11 mouse cellular contexts compared by ENCODE assay signal in the genomic region with DNA sequence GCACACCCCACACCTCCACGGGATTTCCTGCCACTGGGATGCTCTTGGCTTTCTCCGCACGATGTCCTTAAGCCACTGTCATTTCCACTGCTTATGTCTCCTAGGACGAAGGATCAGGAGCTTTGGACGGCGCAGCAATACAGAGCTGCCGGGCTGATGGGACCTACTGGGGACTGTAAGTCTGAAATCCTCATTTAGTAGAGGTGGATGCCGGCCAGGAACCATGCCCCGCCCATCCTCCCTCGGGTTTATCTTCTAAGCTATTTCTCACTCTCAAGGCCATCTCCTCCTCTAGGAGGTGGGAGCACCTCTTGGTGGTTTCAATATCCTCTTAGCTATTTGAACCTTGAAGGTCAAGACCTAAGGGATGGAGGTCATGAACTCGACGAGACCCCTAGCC.
DNase-seq lines count a peak whose midpoint lies in the region; ATAC-seq and TF ChIP-seq lines count a peak whose summit lies in the region.
"Had no signal": no experiment of that assay in that cellular context is flagged by ENCODE, and none has a peak within 500 bp of the region (broad histone marks: within the 10 kb centered on the region; RNA-seq: fewer than 3 reads in every experiment).

No protein-coding gene starts in this region.

- peak overlapping the region; percentile 68; the same call in 1 of the 2 replicates for H3K27ac ChIP-seq in lung, embryonic 15.5 days
- H3K27ac ChIP-seq in lung, postnatal 0 days (ENCODE audit: low read length), result no peak overlapping the region
- peak overlapping the region; percentile 89 for H3K27ac ChIP-seq in hindbrain, embryonic 14.5 days
- peak overlapping the region; percentile 46; the same call in 1 of the 2 replicates for H3K27ac ChIP-seq in stomach, embryonic 16.5 days (ENCODE audit: low read length)
- H3K27ac ChIP-seq in kidney, embryonic 14.5 days (ENCODE audit: low read depth, low read length), result no peak overlapping the region
- H3K27ac ChIP-seq: liver, embryonic 15.5 days had no signal

- H3K36me3 ChIP-seq in lung, embryonic 15.5 days, result no peaks in the 10 kb centered on the region
- 0 out of 2 replicates have a peak, but pooled peaks cover 3% of the 10 kb centered on the region for H3K36me3 ChIP-seq in lung, postnatal 0 days (ENCODE audit: insufficient read depth, low read length)
- H3K36me3 ChIP-seq in hindbrain, embryonic 14.5 days (replicated peaks; ENCODE audit: control insufficient read depth, insufficient read depth), result 0 out of 2 replicates have a peak, but pooled peaks cover 3% of the 10 kb centered on the region
- H3K36me3 ChIP-seq in stomach, embryonic 16.5 days (ENCODE audit: control insufficient read depth, insufficient read depth, low read length), result 0 out of 2 replicates have a peak, but pooled peaks cover 3% of the 10 kb centered on the region
- no peaks in the 10 kb centered on the region for H3K36me3 ChIP-seq in kidney, embryonic 14.5 days (ENCODE audit: control insufficient read depth, insufficient read depth, low read length)
- H3K36me3 ChIP-seq: liver, embryonic 15.5 days had no signal

- H3K4me3 ChIP-seq in lung, embryonic 15.5 days, result no peak overlapping the region
- no peak overlapping the region for H3K4me3 ChIP-seq in lung, postnatal 0 days (ENCODE audit: low read depth, low read length)
- no peak overlapping the region for H3K4me3 ChIP-seq in hindbrain, embryonic 14.5 days (replicated peaks; ENCODE audit: low read length)
- H3K4me3 ChIP-seq in stomach, embryonic 16.5 days (replicated peaks; ENCODE audit: low read length), result no peak overlapping the region
- H3K4me3 ChIP-seq in kidney, embryonic 14.5 days (ENCODE audit: low read length), result no peak overlapping the region
- H3K4me3 ChIP-seq: liver, embryonic 15.5 days had no signal

- ATAC-seq in lung, embryonic 15.5 days (ENCODE audit: borderline replicate concordance, extremely low read depth, low FRiP score, low TSS enrichment), result no peak
- no peak for ATAC-seq in lung, postnatal 0 days
- no peak for ATAC-seq in hindbrain, embryonic 14.5 days (ENCODE audit: low FRiP score)
- no peak for ATAC-seq in stomach, embryonic 16.5 days (ENCODE audit: insufficient read depth, low FRiP score)
- ATAC-seq in kidney, embryonic 14.5 days (ENCODE audit: low FRiP score, low TSS enrichment), result no peak
- ATAC-seq: inflammation-experienced regulatory T-cells, adult 6 months had no signal

- H3K4me2 ChIP-seq in lung, embryonic 15.5 days, result no peak overlapping the region
- no peak overlapping the region for H3K4me2 ChIP-seq in lung, postnatal 0 days (replicated peaks; ENCODE audit: low read depth, low read length)
- no peak overlapping the region for H3K4me2 ChIP-seq in hindbrain, embryonic 14.5 days (replicated peaks)
- no peak overlapping the region for H3K4me2 ChIP-seq in stomach, embryonic 16.5 days (ENCODE audit: low read depth, low read length)
- H3K4me2 ChIP-seq in kidney, embryonic 14.5 days (replicated peaks; ENCODE audit: low read depth, low read length), result no peak overlapping the region
- H3K4me2 ChIP-seq: liver, embryonic 15.5 days had no signal

- H3K9me3 ChIP-seq in lung, embryonic 15.5 days, result no peaks in the 10 kb centered on the region
- H3K9me3 ChIP-seq in lung, postnatal 0 days (ENCODE audit: low read length), result no peaks in the 10 kb centered on the region
- H3K9me3 ChIP-seq in hindbrain, embryonic 14.5 days (ENCODE audit: control insufficient read depth, low read length), result no peaks in the 10 kb centered on the region
- no peaks in the 10 kb centered on the region for H3K9me3 ChIP-seq in stomach, embryonic 16.5 days (replicated peaks; ENCODE audit: control insufficient read depth, low read length)
- no peaks in the 10 kb centered on the region for H3K9me3 ChIP-seq in kidney, embryonic 14.5 days (ENCODE audit: control insufficient read depth, low read length)
- H3K9me3 ChIP-seq: liver, embryonic 15.5 days had no signal

- no peak for TF ChIP-seq CTCF in lung, postnatal 0 days (IDR thresholded peaks at IDR 0.05)

- H3K27me3 ChIP-seq in lung, embryonic 15.5 days, result no peaks in the 10 kb centered on the region
- H3K27me3 ChIP-seq in lung, postnatal 0 days (replicated peaks; ENCODE audit: insufficient read depth, low read length), result no peaks in the 10 kb centered on the region
- H3K27me3 ChIP-seq in hindbrain, embryonic 14.5 days (ENCODE audit: control insufficient read depth, insufficient read depth, low read length), result no peaks in the 10 kb centered on the region
- no peaks in the 10 kb centered on the region for H3K27me3 ChIP-seq in stomach, embryonic 16.5 days (ENCODE audit: control insufficient read depth, insufficient read depth, low read length)
- H3K27me3 ChIP-seq in kidney, embryonic 14.5 days (ENCODE audit: control insufficient read depth, insufficient read depth, low read length), result no peaks in the 10 kb centered on the region
- H3K27me3 ChIP-seq: liver, embryonic 15.5 days had no signal

- DNase-seq in lung, postnatal 0 days (ENCODE audit: low spot score), result no peak
- peak; percentile 37 for DNase-seq in gastrocnemius, postnatal 10 days
- no peak for DNase-seq in hindbrain, embryonic 14.5 days (ENCODE audit: low spot score)
- no peak for DNase-seq in T-cell, adult 2 months (ENCODE audit: low spot score)
- DNase-seq in right cerebral cortex, adult 18-20 months, result no peak
- DNase-seq: spleen, adult 18-20 months had no signal

- H3K4me1 ChIP-seq in lung, embryonic 15.5 days, result peaks cover 26% of the 10 kb centered on the region
- H3K4me1 ChIP-seq in lung, postnatal 0 days (ENCODE audit: insufficient read depth, low read depth, low read length), result peaks cover 7% of the 10 kb centered on the region; the same call in 1 of the 2 replicates
- peaks cover 42% of the 10 kb centered on the region for H3K4me1 ChIP-seq in hindbrain, embryonic 14.5 days (replicated peaks; ENCODE audit: control insufficient read depth, insufficient read depth, low read length)
- H3K4me1 ChIP-seq in stomach, embryonic 16.5 days (ENCODE audit: control insufficient read depth, insufficient read depth, low read length), result 0 out of 2 replicates have a peak, but pooled peaks cover 7% of the 10 kb centered on the region
- H3K4me1 ChIP-seq in kidney, embryonic 14.5 days (ENCODE audit: control insufficient read depth, insufficient read depth, low read length), result peaks cover 5% of the 10 kb centered on the region

- WGBS in lung, embryonic 15.5 days, result 77% methylated on average over 12 of the region's 12 CpGs
- WGBS in lung, postnatal 0 days, result 75% methylated on average over 12 of the region's 12 CpGs
- WGBS in hindbrain, embryonic 14.5 days, result 62% methylated on average over 12 of the region's 12 CpGs
- WGBS in stomach, embryonic 16.5 days, result 75% methylated on average over 12 of the region's 12 CpGs
- 72% methylated on average over 12 of the region's 12 CpGs for WGBS in kidney, embryonic 14.5 days

- TF ChIP-seq EP300 in lung, postnatal 0 days (IDR thresholded peaks at IDR 0.05), result no peak

- H3K9ac ChIP-seq in lung, embryonic 15.5 days, result no peak overlapping the region
- no peak overlapping the region for H3K9ac ChIP-seq in lung, postnatal 0 days (replicated peaks; ENCODE audit: low read depth)
- H3K9ac ChIP-seq in hindbrain, embryonic 14.5 days, result no peak overlapping the region
- no peak overlapping the region for H3K9ac ChIP-seq in stomach, embryonic 16.5 days (ENCODE audit: low read length)
- H3K9ac ChIP-seq in kidney, embryonic 14.5 days (ENCODE audit: low read depth, low read length), result no peak overlapping the region
- H3K9ac ChIP-seq: liver, embryonic 15.5 days had no signal

Comparison
In these comparisons a context has a peak if more than half of its experiments do, and no peak if none do; other contexts are left out.
1. H3K27ac ChIP-seq: peak in lung, embryonic 15.5 days (single experiment), hindbrain, embryonic 14.5 days (single experiment) and stomach, embryonic 16.5 days (single experiment); none in lung, postnatal 0 days (single experiment) and kidney, embryonic 14.5 days (single experiment).